Mouse (Mus musculus) myocyte (in vitro differentiated cells): ENCODE measurements around the gene Ubxn11.

Experiments used
- CEBPB ChIP-seq: IDR thresholded peaks from 2 replicates; pipeline ENCODE4 v1.6.1; 2011; ENCODE audit warnings: mild to moderate bottlenecking, moderate library complexity; ENCODE audit not compliant: poor library complexity, insufficient read depth, severe bottlenecking
- E2F4 ChIP-seq: IDR thresholded peaks from one replicate; pipeline ENCODE4 v1.6.1; 2011; ENCODE audit warnings: mild to moderate bottlenecking, control low read depth, moderate library complexity; ENCODE audit not compliant: insufficient read depth
- MAX ChIP-seq: IDR thresholded peaks from one replicate; pipeline ENCODE4 v1.6.1; 2011; ENCODE audit warnings: low read depth, mild to moderate bottlenecking, control low read depth
- POLR2A ChIP-seq: IDR thresholded peaks from one replicate; pipeline ENCODE4 v1.6.1; 2011; ENCODE audit warnings: low read depth, mild to moderate bottlenecking, control low read depth, moderate library complexity; ENCODE audit not compliant: insufficient read length
- POLR2AphosphoS2 ChIP-seq: IDR thresholded peaks from one replicate; pipeline ENCODE4 v1.6.1; 2011; ENCODE audit warnings: low read depth, control low read depth; ENCODE audit not compliant: insufficient read length
- REST ChIP-seq: IDR thresholded peaks from one replicate; pipeline ENCODE4 v1.6.1; 2011; ENCODE audit warnings: mild to moderate bottlenecking, control low read depth, moderate library complexity; ENCODE audit not compliant: insufficient read depth, insufficient read length
- TCF12 ChIP-seq: IDR thresholded peaks from one replicate; pipeline ENCODE4 v1.6.1; 2011; ENCODE audit warnings: mild to moderate bottlenecking, control low read depth; ENCODE audit not compliant: poor library complexity, insufficient read depth, severe bottlenecking
- TCF3 ChIP-seq: IDR thresholded peaks from one replicate; pipeline ENCODE4 v1.6.1; 2011; ENCODE audit warnings: low read depth, control low read depth; ENCODE audit not compliant: insufficient read length

DNA sequence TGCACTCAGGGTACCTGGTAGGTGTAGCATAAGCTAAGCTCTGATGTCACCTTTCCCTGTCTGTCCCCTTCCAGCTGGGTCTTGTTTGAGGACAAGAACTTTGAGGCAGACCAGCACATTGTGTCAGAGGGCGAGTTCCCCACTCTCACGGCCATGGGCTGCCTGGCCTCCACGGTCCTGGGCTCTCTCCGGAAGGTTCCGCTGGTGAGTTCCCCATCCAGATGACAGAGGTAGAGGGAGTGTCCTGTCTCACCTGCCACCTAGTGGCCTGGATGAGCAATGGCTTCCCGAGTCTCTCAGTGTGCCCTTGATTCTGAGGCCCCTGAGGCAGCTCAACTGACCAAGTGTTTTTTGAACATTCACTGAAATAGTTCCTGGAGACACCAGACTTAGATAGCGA lies 15.0 kb upstream of the Ubxn11 start:
- no peak for TF ChIP-seq E2F4
- TF ChIP-seq TCF12, result no peak
- no peak for TF ChIP-seq TCF3
- no peak for TF ChIP-seq POLR2A
- TF ChIP-seq MAX, result no peak
- no peak for TF ChIP-seq CEBPB
- no peak for TF ChIP-seq REST
- no peak for TF ChIP-seq POLR2AphosphoS2
